Comparison of ENCODE assay signal across 25 mouse cellular contexts in genomic region chr11:69751635-69752034, GRCm38 (mm10). TPM values are rescaled to one million over a fixed set of nuclear protein-coding genes. Genes with fewer than 3 reads are reported as not detected.
DNase-seq lines count a peak whose midpoint lies in the region; ATAC-seq lines count a peak whose summit lies in the region.
"Had no signal": no experiment of that assay in that cellular context is flagged by ENCODE, and none has a peak within 500 bp of the region (broad histone marks: within the 10 kb centered on the region; RNA-seq: fewer than 3 reads in every experiment).

No protein-coding gene starts in this region.

- peak; percentile 58 for DNase-seq in heart, embryonic 10.5 days (ENCODE audit: low spot score)
- DNase-seq in heart, postnatal 25 days (ENCODE audit: low spot score) = no peak
- no peak for DNase-seq in liver, embryonic 13.5 days
- DNase-seq in thymus, postnatal 25 days = no peak
- DNase-seq: adrenal gland, postnatal 36 days; cerebellum, adult 9-10 months; gastrocnemius, postnatal 25 days; kidney, adult 18-20 months; kidney, postnatal 4 days; lung, postnatal 4 days; right cerebral cortex, postnatal 14 days; thymus, postnatal 14 days had no signal

- peak overlapping the region; percentile 22; the same call in 1 of the 2 replicates for H3K4me3 ChIP-seq in heart, embryonic 10.5 days
- no peak overlapping the region for H3K4me3 ChIP-seq in intestine, embryonic 16.5 days (ENCODE audit: low read length)
- no peak overlapping the region for H3K4me3 ChIP-seq in intestine, embryonic 15.5 days (replicated peaks)
- no peak overlapping the region for H3K4me3 ChIP-seq in liver, embryonic 13.5 days (replicated peaks)
- H3K4me3 ChIP-seq in hindbrain, embryonic 13.5 days = no peak overlapping the region
- H3K4me3 ChIP-seq: embryonic facial prominence, embryonic 15.5 days; hindbrain, embryonic 10.5 days; lung, embryonic 15.5 days; midbrain, embryonic 13.5 days; neural tube, embryonic 12.5 days had no signal

- H3K9ac ChIP-seq in intestine, embryonic 16.5 days (ENCODE audit: low read depth, low read length) = no peak overlapping the region
- no peak overlapping the region for H3K9ac ChIP-seq in intestine, embryonic 15.5 days
- peak overlapping the region; percentile 33; the same call in 1 of the 2 replicates for H3K9ac ChIP-seq in liver, embryonic 13.5 days
- H3K9ac ChIP-seq in hindbrain, embryonic 13.5 days = no peak overlapping the region
- H3K9ac ChIP-seq: embryonic facial prominence, embryonic 15.5 days; lung, embryonic 15.5 days; midbrain, embryonic 13.5 days; neural tube, embryonic 12.5 days had no signal

- peaks cover 14% of the 10 kb centered on the region for H3K36me3 ChIP-seq in heart, embryonic 10.5 days
- H3K36me3 ChIP-seq in intestine, embryonic 16.5 days (ENCODE audit: control insufficient read depth, insufficient read depth, low read length) = no peaks in the 10 kb centered on the region
- peaks cover 9% of the 10 kb centered on the region for H3K36me3 ChIP-seq in intestine, embryonic 15.5 days
- H3K36me3 ChIP-seq in liver, embryonic 13.5 days = peaks cover 29% of the 10 kb centered on the region
- peaks cover 15% of the 10 kb centered on the region for H3K36me3 ChIP-seq in hindbrain, embryonic 13.5 days

- H3K9me3 ChIP-seq in heart, embryonic 10.5 days = no peaks in the 10 kb centered on the region
- no peaks in the 10 kb centered on the region for H3K9me3 ChIP-seq in intestine, embryonic 16.5 days (ENCODE audit: control insufficient read depth, low read length)
- no peaks in the 10 kb centered on the region for H3K9me3 ChIP-seq in intestine, embryonic 15.5 days
- H3K9me3 ChIP-seq in liver, embryonic 13.5 days (replicated peaks) = no peaks in the 10 kb centered on the region
- H3K9me3 ChIP-seq in hindbrain, embryonic 13.5 days = no peaks in the 10 kb centered on the region
- H3K9me3 ChIP-seq: embryonic facial prominence, embryonic 15.5 days; hindbrain, embryonic 10.5 days; lung, embryonic 15.5 days; midbrain, embryonic 13.5 days; neural tube, embryonic 12.5 days had no signal

- no peaks in the 10 kb centered on the region for H3K27me3 ChIP-seq in heart, embryonic 10.5 days (ENCODE audit: insufficient read depth, poor library complexity, severe bottlenecking)
- H3K27me3 ChIP-seq in intestine, embryonic 16.5 days (replicated peaks; ENCODE audit: control insufficient read depth, insufficient read depth, low read length) = no peaks in the 10 kb centered on the region
- H3K27me3 ChIP-seq in intestine, embryonic 15.5 days (replicated peaks) = no peaks in the 10 kb centered on the region
- H3K27me3 ChIP-seq in liver, embryonic 13.5 days = no peaks in the 10 kb centered on the region
- H3K27me3 ChIP-seq in hindbrain, embryonic 13.5 days = no peaks in the 10 kb centered on the region
- H3K27me3 ChIP-seq: embryonic facial prominence, embryonic 15.5 days; lung, embryonic 15.5 days; midbrain, embryonic 13.5 days; neural tube, embryonic 12.5 days had no signal

- no peak overlapping the region for H3K4me2 ChIP-seq in intestine, embryonic 16.5 days (ENCODE audit: low read depth, low read length)
- no peak overlapping the region for H3K4me2 ChIP-seq in intestine, embryonic 15.5 days (replicated peaks)
- H3K4me2 ChIP-seq in liver, embryonic 13.5 days = peak overlapping the region; percentile 37
- no peak overlapping the region for H3K4me2 ChIP-seq in hindbrain, embryonic 13.5 days
- H3K4me2 ChIP-seq: embryonic facial prominence, embryonic 15.5 days; lung, embryonic 15.5 days; midbrain, embryonic 13.5 days; neural tube, embryonic 12.5 days had no signal

- intact Hi-C loops in heart, postnatal 25 days (cut with DNase I) = no loop called here

- peaks cover 35% of the 10 kb centered on the region for H3K4me1 ChIP-seq in heart, embryonic 10.5 days
- H3K4me1 ChIP-seq in intestine, embryonic 16.5 days (ENCODE audit: control insufficient read depth, insufficient read depth, low read length) = peaks cover 24% of the 10 kb centered on the region
- peaks cover 20% of the 10 kb centered on the region for H3K4me1 ChIP-seq in intestine, embryonic 15.5 days (replicated peaks)
- peaks cover 64% of the 10 kb centered on the region for H3K4me1 ChIP-seq in liver, embryonic 13.5 days (replicated peaks)
- peaks cover 45% of the 10 kb centered on the region for H3K4me1 ChIP-seq in hindbrain, embryonic 13.5 days (replicated peaks)

- ATAC-seq in intestine, embryonic 16.5 days = 0 out of 2 replicates have a peak, but pooled peaks have one; percentile 16
- no peak for ATAC-seq in intestine, embryonic 15.5 days
- peak; percentile 71 for ATAC-seq in liver, embryonic 13.5 days (ENCODE audit: low read depth)
- ATAC-seq in megakaryocyte progenitor cell, adult 5-6 weeks (replicated peaks; ENCODE audit: poor library complexity) = 0 out of 2 replicates have a peak, but pooled peaks have one; percentile 20
- no peak for ATAC-seq in hindbrain, embryonic 13.5 days (ENCODE audit: low FRiP score)
- ATAC-seq: forebrain, embryonic 16.5 days; midbrain, embryonic 13.5 days had no signal

- WGBS in heart, embryonic 10.5 days = 30% methylated on average over 3 of the region's 3 CpGs
- 66% methylated on average over 3 of the region's 3 CpGs for WGBS in intestine, embryonic 16.5 days
- 58% methylated on average over 3 of the region's 3 CpGs for WGBS in intestine, embryonic 15.5 days
- 17% methylated on average over 3 of the region's 3 CpGs for WGBS in liver, embryonic 13.5 days (ENCODE audit: insufficient replicate concordance)
- WGBS in hindbrain, embryonic 13.5 days = 82% methylated on average over 3 of the region's 3 CpGs

- no peak overlapping the region for H3K27ac ChIP-seq in heart, embryonic 10.5 days
- H3K27ac ChIP-seq in intestine, embryonic 16.5 days (ENCODE audit: low read length) = no peak overlapping the region
- H3K27ac ChIP-seq in intestine, embryonic 15.5 days = no peak overlapping the region
- no peak overlapping the region for H3K27ac ChIP-seq in liver, embryonic 13.5 days
- H3K27ac ChIP-seq in hindbrain, embryonic 13.5 days = no peak overlapping the region
- H3K27ac ChIP-seq: embryonic facial prominence, embryonic 15.5 days; hindbrain, embryonic 10.5 days; lung, embryonic 15.5 days; midbrain, embryonic 13.5 days; neural tube, embryonic 12.5 days had no signal

RNA-seq across cellular contexts. Expression of gene Polr2a, which starts 6.8 kb away (rescaled TPM):
- 24.9 and 29.6 TPM in 2 replicates for polyA plus RNA-seq in heart, embryonic 10.5 days (2016; fragmentation: Nextera tagmentation; extraction: Ambion mirVana)
- total RNA-seq in heart, postnatal 25 days (2021) = 10 to 100 TPM; 28.6 to 30.4 TPM
- 14.8 and 16.8 TPM in 2 replicates for polyA plus RNA-seq in intestine, embryonic 16.5 days (2015; fragmentation: Nextera tagmentation; extraction: Ambion mirVana)
- 18.1 and 19.1 TPM in 2 replicates for polyA plus RNA-seq in intestine, embryonic 15.5 days (2015; fragmentation: Nextera tagmentation; extraction: Ambion mirVana)
- polyA plus RNA-seq in liver, embryonic 13.5 days (2015; fragmentation: Nextera tagmentation; extraction: Ambion mirVana) = 9.6 and 10.8 TPM in 2 replicates
- total RNA-seq in megakaryocyte progenitor cell, adult 5-6 weeks (2015) = 140 and 147 TPM in 2 replicates
- total RNA-seq in megakaryocyte progenitor cell, adult 5-6 weeks (2017) = 21.0 and 34.4 TPM in 2 replicates
- polyA plus RNA-seq in hindbrain, embryonic 13.5 days (2015; fragmentation: Nextera tagmentation; extraction: Ambion mirVana) = 18.8 and 20.4 TPM in 2 replicates

RNA-seq across cellular contexts. Expression of gene Slc35g3, which starts 10.1 kb away (rescaled TPM):
- 0.16 TPM in 1 of 2 replicates, not detected in the other for polyA plus RNA-seq in heart, embryonic 10.5 days (2016; fragmentation: Nextera tagmentation; extraction: Ambion mirVana)
- total RNA-seq in heart, postnatal 25 days (2021) = not detected
- 0.13 and 0.16 TPM in 2 replicates for polyA plus RNA-seq in intestine, embryonic 16.5 days (2015; fragmentation: Nextera tagmentation; extraction: Ambion mirVana)
- polyA plus RNA-seq in intestine, embryonic 15.5 days (2015; fragmentation: Nextera tagmentation; extraction: Ambion mirVana) = 0.15 and 0.16 TPM in 2 replicates
- not detected in 2 replicates for polyA plus RNA-seq in liver, embryonic 13.5 days (2015; fragmentation: Nextera tagmentation; extraction: Ambion mirVana)
- total RNA-seq in megakaryocyte progenitor cell, adult 5-6 weeks (2015) = not detected in 2 replicates
- not detected in 2 replicates for total RNA-seq in megakaryocyte progenitor cell, adult 5-6 weeks (2017)
- polyA plus RNA-seq in hindbrain, embryonic 13.5 days (2015; fragmentation: Nextera tagmentation; extraction: Ambion mirVana) = 0.35 and 0.87 TPM in 2 replicates
- total RNA-seq: adrenal gland, postnatal 36 days; gastrocnemius, postnatal 25 days; heart, adult 8-10 months; left cerebral cortex, adult 18-20 months; left cerebral cortex, postnatal 36 days had no signal
- polyA plus RNA-seq: neural tube, embryonic 12.5 days had no signal

RNA-seq across cellular contexts. Expression of gene Zbtb4, which starts 14.1 kb away (rescaled TPM):
- polyA plus RNA-seq in heart, embryonic 10.5 days (2016; fragmentation: Nextera tagmentation; extraction: Ambion mirVana) = 1.7 and 2.4 TPM in 2 replicates
- 10 to 100 TPM; 33.3 to 39.6 TPM for total RNA-seq in heart, postnatal 25 days (2021)
- polyA plus RNA-seq in intestine, embryonic 16.5 days (2015; fragmentation: Nextera tagmentation; extraction: Ambion mirVana) = 2.3 and 2.4 TPM in 2 replicates
- polyA plus RNA-seq in intestine, embryonic 15.5 days (2015; fragmentation: Nextera tagmentation; extraction: Ambion mirVana) = 2.3 and 2.4 TPM in 2 replicates
- 0.38 and 0.43 TPM in 2 replicates for polyA plus RNA-seq in liver, embryonic 13.5 days (2015; fragmentation: Nextera tagmentation; extraction: Ambion mirVana)
- total RNA-seq in megakaryocyte progenitor cell, adult 5-6 weeks (2015) = 1.3 and 1.5 TPM in 2 replicates
- 0.51 and 0.54 TPM in 2 replicates for total RNA-seq in megakaryocyte progenitor cell, adult 5-6 weeks (2017)
- polyA plus RNA-seq in hindbrain, embryonic 13.5 days (2015; fragmentation: Nextera tagmentation; extraction: Ambion mirVana) = 3.2 TPM in 2 replicates

RNA-seq across cellular contexts. Expression of gene Chrnb1, which starts 44.1 kb away (rescaled TPM):
- polyA plus RNA-seq in heart, embryonic 10.5 days (2016; fragmentation: Nextera tagmentation; extraction: Ambion mirVana) = 3.9 and 4.9 TPM in 2 replicates
- total RNA-seq in heart, postnatal 25 days (2021) = 1 to 10 TPM; 4.8 to 5.0 TPM
- polyA plus RNA-seq in intestine, embryonic 16.5 days (2015; fragmentation: Nextera tagmentation; extraction: Ambion mirVana) = 3.9 and 4.7 TPM in 2 replicates
- 3.5 and 4.3 TPM in 2 replicates for polyA plus RNA-seq in intestine, embryonic 15.5 days (2015; fragmentation: Nextera tagmentation; extraction: Ambion mirVana)
- polyA plus RNA-seq in liver, embryonic 13.5 days (2015; fragmentation: Nextera tagmentation; extraction: Ambion mirVana) = 0.43 and 0.59 TPM in 2 replicates
- 0.24 and 1.6 TPM in 2 replicates for total RNA-seq in megakaryocyte progenitor cell, adult 5-6 weeks (2015)
- 0.04 and 0.44 TPM in 2 replicates for total RNA-seq in megakaryocyte progenitor cell, adult 5-6 weeks (2017)
- 1.5 and 2.6 TPM in 2 replicates for polyA plus RNA-seq in hindbrain, embryonic 13.5 days (2015; fragmentation: Nextera tagmentation; extraction: Ambion mirVana)

RNA-seq across cellular contexts. Expression of gene Fgf11, which starts 50.0 kb away (rescaled TPM):
- 0.97 and 1.1 TPM in 2 replicates for polyA plus RNA-seq in heart, embryonic 10.5 days (2016; fragmentation: Nextera tagmentation; extraction: Ambion mirVana)
- total RNA-seq in heart, postnatal 25 days (2021) = 1 to 10 TPM; 2.2 to 2.4 TPM
- polyA plus RNA-seq in intestine, embryonic 16.5 days (2015; fragmentation: Nextera tagmentation; extraction: Ambion mirVana) = 1.3 and 1.4 TPM in 2 replicates
- 1.2 and 1.4 TPM in 2 replicates for polyA plus RNA-seq in intestine, embryonic 15.5 days (2015; fragmentation: Nextera tagmentation; extraction: Ambion mirVana)
- polyA plus RNA-seq in liver, embryonic 13.5 days (2015; fragmentation: Nextera tagmentation; extraction: Ambion mirVana) = 0.07 and 0.20 TPM in 2 replicates
- total RNA-seq in megakaryocyte progenitor cell, adult 5-6 weeks (2015) = 0.22 and 0.52 TPM in 2 replicates
- 0.21 and 0.41 TPM in 2 replicates for total RNA-seq in megakaryocyte progenitor cell, adult 5-6 weeks (2017)
- 4.8 and 5.5 TPM in 2 replicates for polyA plus RNA-seq in hindbrain, embryonic 13.5 days (2015; fragmentation: Nextera tagmentation; extraction: Ambion mirVana)

Comparison
In these comparisons a context has a peak if more than half of its experiments do, and no peak if none do; other contexts are left out.
1. ATAC-seq: peak in intestine, embryonic 16.5 days (single experiment), liver, embryonic 13.5 days (single experiment) and megakaryocyte progenitor cell, adult 5-6 weeks (single experiment); none in intestine, embryonic 15.5 days (single experiment) and hindbrain, embryonic 13.5 days (single experiment).